Mouse (Mus musculus) cerebellum, postnatal 36 days (tissue): ENCODE results near the gene Lce1g.

ENCODE experiments used
- DNase-seq, 2 experiments: peaks; one replicate each; pipeline ENCODE4 v3.0.0; 2021 to 2022; ENCODE audit warnings: mixed read lengths in 2 of 2

Lce1g gene

GRCm38 (mm10) chr3:92752238-92752637 lies at the start of gene Lce1g:
Lce1g (minus strand) TSS chr3:92752338.
- DNase-seq: no peak

DNA sequence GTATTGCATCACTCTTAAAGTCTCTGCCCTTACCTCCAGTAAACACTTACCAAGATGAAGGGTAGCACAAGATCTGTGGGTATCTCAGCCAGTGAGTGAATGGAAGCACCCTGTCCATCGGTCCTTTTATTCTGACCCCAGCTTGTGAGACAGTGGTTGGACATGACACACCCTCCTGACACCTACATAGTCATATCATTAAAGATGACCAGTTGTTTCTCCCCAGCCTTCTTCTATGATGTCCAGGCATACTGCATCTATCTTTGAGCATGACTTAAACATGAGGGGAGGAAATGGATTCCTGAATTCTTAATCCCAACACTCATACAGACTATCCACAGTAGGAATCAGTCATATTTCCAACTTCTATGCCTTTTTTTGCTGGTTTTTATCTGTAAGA lies 38.3 kb upstream of the Lce1g start, which contains the start of gene Lce1j:
Gene Lce1j, minus strand, starts transcription at position 101 of the 400 bp plus-strand sequence.
- no peak for DNase-seq

DNA sequence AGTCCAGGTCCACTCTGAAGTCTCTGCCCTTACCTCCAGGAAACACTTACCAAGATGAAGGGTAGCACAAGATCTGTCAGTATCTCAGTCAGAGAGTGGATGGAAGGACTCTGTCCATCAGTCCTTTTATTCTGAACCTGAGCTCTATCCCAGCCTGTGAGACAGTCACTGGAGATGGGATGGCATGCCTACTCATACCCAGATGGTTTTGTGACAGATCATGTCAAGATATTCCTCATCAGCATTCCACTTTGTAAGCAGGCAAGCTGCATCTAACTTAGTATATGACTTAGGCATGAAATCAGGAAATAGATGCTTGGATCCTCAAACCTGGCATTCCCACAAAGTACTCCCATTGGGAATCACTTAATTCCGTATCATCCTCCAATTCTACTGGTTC lies 26.7 kb upstream of the Lce1g start, which contains the start of gene Lce1i:
Gene Lce1i, minus strand, starts transcription at position 101 of the 400 bp plus-strand sequence.
- DNase-seq: no peak

GRCm38 (mm10) chr3:92771573-92771972 lies 19.4 kb upstream of the Lce1g start:
- no peak for DNase-seq

DNA sequence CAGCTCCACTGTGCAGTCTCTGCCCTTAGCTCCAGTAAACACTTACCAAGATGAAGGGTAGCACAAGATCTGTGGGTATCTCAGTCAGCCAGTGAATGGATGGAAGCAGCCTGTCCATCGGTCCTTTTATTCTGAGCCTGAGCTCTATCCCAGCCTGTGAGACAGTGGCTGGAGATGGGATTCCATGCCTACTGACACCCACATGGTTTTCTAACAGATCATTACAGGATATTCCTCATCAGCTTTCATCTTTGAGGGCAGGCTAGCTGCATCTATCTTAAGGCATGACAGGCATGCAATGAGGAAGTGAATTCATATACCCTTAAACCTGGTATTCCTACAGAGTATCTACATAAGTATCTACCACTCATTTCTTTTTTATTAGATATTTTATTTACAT lies 12.8 kb upstream of the Lce1g start, which contains the start of gene Lce1h:
Gene Lce1h, minus strand, starts transcription at position 101 of the 400 bp plus-strand sequence.
- DNase-seq: no peak

- no peak for DNase-seq
Measured at GRCm38 (mm10) chr3:92753197-92753596, 1.1 kb upstream of the Lce1g start.

DNA sequence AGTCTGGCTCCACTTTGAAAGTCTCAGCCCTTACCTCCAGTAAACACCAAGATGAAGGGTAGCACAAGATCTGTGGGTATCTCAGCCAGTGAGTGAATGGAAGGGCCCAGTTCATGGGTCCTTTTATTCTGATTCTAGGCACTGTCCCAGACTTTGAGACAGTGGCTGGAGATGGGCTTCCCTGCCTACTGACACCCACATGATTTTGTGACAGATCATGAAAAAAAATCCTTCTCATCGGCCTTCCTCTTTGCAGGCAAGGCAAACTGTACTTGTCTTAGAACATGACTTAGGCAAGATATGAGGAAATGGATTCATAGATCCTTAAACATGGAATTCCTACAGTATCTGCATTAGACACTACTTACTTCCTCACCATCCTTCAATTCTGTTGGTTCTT lies 13.1 kb downstream of the Lce1g start, which contains the start of gene Gm38119:
Gene Gm38119, minus strand, starts transcription at position 101 of the 400 bp plus-strand sequence.
- no peak for DNase-seq

- DNase-seq: no peak
Measured at GRCm38 (mm10) chr3:92722631-92723030, 29.5 kb downstream of the Lce1g start.

DNA sequence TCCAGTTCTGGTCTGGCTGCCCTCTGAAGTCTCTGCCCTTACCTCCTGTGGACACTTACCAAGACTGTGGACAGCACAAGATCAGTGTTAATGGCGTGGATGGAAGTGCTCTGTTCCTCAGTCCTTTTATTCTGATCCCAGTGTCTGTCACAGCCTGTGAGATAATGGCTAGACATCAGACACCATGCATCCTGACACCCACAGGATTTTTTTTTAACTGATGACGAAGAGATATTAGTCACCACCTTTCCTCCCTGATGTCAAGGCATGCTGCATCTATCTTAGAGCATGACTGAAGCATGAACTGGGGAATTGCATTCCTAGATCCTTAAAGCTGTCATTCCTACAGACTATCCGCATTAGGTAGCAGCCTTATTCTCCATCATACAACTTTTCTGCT lies 31.9 kb downstream of the Lce1g start, which contains the start of gene Lce1f:
Gene Lce1f, minus strand, starts transcription at position 101 of the 400 bp plus-strand sequence.
- no peak for DNase-seq

- no peak for DNase-seq
Measured at GRCm38 (mm10) chr3:92715122-92715521, 37.0 kb downstream of the Lce1g start.

- DNase-seq: no peak
Measured at GRCm38 (mm10) chr3:92708974-92709373, 43.2 kb downstream of the Lce1g start, which contains the start of gene Lce1e. Lce1e (minus strand) TSS chr3:92709074.
